Mouse (Mus musculus) T-helper 17 cell (primary cell): ENCODE data around the gene Ankrd23.

Source experiments
- in situ Hi-C, 2 experiments: fragments of 300-600 bp; cut with MboI, MseI; formaldehyde crosslinking; loops; 1 replicate in 1 of 2; 2 replicates in 1 of 2; pipeline ENCODE4 v1.15.1; 2025; ENCODE audit warnings: high pct_unique_total_duplicates in 2 of 2

Gene Ankrd23

DNA sequence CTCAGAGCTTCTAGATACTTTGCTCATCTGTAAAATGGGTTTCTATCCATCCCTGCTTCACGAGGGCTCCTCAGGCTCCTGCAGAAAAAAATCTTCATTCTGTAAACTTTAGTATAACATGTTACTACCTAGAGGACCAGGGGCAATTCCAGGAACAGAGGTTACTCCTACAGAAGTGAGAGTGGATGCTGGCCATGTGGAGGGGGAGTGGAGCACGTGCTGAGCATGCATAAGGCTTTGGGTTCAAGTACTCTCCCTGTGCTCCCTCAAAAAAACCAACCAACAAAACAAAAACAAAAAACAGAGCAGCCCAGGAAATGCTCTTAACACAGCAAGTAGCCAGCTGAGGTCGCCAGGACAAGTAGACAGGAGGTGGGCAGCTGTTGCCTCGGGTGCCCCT, 26.9 kb upstream of the Ankrd23 start:
- in situ Hi-C loops, result no loop called here

DNA sequence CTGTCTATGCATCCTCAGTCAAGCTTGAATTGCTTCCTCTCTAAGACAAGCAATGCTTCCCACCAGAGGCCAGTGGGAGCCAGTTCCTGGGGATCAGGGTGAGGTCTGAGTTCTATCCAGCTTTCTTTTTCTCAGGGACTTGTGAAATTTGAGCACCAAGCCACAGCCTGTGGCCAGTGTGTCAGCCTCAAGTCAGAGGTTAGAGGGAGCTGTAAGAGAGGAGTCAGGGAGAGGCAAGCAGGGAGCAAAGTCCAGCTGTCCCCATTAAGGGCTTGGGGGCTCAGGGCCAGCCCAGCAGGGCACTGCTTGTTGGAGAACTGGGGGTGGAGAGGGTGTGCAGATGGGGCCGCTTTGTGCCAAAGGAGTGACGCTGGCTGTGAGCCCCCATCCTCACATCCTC, 26.5 kb upstream of the Ankrd23 start:
- in situ Hi-C loops, result no loop called here

DNA sequence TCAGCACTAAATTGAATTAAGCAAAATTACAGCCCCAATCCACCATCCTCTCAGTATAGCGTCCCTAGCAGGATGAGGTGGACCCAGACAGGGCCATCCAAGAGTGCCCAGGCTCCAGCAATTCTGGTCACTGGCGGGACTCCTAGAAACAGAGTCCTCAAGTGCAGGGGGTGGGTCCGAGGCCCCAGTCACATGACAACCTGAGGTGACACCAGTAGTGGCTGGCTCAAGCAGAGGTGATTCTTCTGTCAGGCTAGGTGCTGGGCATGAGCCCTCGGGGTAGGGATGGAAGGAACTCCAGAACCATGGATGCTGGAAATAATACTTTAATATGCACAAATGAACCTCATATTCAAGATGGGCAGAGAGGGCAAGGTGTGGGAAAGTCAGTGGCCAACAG, 25.7 kb upstream of the Ankrd23 start:
- in situ Hi-C loops, result no loop called here

DNA sequence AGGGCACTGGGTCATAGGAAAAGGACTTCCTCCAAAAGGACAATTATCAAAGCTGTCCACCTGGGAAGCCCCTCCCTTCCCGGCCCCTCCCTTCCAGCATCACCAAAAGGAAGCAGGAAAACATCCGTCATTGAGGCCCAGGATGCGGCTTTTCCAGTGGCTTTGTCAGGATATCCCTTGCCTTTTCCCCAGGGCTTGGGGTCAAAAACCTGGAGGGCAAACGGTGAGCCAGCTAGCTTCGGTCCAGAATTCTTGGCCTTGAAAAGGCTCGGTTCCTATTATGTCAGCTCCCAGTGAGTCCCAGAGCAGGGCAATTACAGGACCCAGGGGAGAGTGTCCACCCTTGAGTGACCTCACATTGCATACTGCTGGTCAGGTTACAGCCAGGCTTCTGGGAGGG, 24.2 kb upstream of the Ankrd23 start:
- in situ Hi-C loops, result no loop called here

DNA sequence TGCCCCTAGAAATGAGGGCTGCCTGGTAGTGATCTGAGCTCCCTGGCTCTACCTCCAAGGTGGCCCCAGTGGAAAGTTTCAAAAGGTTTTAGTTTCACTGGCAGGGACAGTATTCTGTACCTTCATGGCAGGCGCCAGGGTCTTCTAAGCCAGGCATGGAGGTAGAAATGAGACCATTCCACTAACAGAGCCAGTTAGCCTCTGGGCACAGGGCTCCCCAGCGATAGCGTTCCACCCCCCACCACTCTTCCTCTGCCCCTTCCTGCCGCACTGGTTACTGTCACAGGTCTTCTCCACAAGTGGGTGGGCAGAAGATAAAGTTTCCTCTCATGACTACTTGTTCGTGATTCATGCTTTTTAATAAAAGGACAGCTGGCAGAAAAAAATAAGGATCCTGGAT, 23.2 kb upstream of the Ankrd23 start:
- in situ Hi-C loops, result no loop called here

DNA sequence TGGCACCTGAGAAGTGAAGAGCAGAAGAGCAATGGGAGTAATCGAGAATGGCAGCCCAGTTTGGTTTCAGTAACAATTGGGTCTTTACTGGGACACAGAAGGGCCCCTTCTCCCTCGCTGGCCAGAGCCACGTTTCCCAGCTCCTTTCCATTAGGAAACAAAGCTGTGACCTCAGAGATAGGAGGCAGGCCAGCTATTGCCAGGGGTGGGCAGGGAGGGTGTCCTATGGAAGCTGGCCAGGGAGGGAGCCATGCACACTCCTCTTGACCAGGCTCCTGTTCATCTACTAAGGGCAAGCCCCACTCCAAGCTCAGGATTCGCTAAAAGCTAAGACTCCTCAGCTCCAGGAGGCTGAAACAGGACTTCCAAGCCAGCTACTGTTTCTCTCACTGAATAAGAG, 22.6 kb upstream of the Ankrd23 start:
- in situ Hi-C loops, result no loop called here

DNA sequence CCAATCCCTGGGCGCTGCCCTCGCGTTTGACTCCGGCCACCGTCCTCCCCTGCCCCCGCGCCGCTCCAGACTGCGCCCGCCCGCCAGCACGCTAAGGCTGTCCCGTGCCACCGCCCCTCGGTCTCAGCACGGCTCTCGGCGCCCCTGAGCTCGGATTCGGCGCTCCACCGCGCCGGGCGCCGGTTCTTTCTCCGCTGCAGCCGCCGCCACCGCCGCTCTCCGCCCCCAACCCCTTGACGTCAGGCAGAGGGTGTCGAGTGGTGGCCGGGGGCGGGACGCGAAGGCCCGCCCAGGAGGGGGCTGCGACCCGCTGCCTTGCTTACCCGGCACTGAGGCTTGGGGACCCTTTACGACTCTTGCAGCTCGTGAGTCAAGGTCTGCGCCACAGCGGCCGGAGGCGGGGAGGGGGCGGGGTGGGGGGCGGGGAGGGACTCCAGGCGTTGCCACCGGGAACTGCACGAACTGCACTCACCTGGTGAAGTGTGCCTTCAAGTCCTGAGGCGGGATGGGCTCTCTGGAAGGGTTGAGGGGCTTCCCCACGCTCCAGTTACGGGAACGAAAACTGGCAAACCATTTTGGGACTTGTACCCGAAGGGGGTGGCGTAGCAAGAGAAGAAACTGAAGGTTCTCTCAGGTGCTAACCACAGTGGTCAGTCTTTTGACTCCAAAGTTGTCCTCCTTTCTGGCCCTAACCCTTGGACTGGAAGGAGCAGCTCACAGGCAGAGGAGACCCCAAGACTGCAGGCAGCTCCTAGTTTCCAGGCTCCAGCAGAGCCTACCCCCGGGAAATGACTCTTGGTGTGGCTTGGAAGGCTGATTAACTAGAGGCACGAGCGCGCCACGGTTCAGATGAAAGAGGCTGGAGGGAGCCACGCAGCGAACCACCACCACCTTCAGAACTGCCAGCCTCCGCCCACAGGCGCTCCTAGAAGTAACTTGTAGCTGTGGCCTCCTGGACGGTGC, 21.6 kb upstream of the Ankrd23 start, which contains the start of gene Sema4c:
Gene Sema4c, minus strand, starts transcription at position 319 of the 963 bp plus-strand sequence.
- in situ Hi-C loops, result no loop called here

DNA sequence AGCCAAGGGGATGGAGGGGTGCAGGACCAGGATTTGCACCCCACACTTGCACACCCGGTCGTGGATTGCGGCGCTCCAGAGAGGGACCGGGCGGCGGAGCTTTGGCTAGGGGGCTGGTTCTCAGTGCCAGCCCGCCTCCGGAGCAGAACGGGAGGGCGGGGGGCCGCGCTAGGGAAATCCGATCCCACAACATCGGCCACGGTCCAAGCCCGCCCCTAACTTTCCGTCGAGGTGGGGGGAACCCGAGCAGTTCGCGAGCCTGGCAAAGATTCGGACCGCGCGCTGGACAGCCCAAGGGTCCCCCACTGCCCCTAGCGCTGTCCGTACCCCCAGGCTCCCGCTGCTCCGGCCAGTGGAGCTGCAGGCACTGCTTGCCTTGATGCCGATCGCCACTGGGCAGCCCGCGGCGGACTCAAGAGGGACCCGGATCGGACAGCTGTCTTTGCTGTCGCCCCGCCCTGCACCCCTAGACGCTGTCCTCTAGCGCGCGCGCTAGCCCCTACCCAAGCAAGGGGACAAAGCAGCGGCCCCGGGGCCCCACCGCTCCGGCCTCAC, 20.9 kb upstream of the Ankrd23 start:
- in situ Hi-C loops, result no loop called here

DNA sequence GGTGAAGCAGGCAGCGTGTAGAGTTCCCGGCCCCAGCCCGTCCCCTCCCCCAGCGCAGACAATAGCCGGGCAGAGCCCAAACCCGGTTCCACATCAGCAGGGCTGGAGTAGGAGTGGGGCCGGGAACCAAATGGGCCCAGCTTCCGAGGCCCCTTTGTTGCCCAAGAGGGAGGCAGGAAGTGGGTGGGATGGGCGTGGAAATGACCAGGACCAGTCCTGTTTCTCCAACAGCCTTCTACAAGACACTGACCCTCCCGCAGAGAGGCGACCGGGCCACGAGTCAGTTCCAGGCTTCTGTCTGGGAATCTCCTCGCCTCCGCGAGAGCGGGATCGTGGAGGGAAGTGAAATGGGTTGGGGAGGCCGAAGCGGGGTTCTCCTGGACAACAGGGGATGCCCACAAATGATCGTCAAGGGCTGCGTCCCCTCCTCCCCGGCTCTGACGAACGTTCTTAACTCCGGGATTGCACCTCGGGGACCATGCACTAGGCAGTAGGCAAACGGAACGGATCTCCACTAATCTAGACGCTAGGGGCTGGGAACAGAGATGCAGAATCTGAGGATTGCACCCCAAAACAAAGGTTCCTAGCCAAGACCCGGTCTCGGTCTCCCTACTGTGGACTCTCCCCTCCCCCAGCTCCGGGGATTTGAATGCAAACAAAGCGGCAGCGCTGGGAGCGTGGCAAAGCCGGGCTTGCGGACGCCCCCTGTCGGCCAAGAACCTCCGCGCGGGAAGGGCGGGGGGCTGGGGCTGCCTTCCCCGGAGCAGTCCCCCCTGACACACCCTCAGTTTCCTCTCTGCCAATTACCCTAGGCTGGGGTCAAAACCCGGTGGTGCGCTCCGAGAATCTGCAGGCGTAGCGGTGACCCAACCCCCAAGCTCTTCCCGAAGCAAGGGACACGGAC, 20.1 kb upstream of the Ankrd23 start:
- in situ Hi-C loops, result no loop called here

DNA sequence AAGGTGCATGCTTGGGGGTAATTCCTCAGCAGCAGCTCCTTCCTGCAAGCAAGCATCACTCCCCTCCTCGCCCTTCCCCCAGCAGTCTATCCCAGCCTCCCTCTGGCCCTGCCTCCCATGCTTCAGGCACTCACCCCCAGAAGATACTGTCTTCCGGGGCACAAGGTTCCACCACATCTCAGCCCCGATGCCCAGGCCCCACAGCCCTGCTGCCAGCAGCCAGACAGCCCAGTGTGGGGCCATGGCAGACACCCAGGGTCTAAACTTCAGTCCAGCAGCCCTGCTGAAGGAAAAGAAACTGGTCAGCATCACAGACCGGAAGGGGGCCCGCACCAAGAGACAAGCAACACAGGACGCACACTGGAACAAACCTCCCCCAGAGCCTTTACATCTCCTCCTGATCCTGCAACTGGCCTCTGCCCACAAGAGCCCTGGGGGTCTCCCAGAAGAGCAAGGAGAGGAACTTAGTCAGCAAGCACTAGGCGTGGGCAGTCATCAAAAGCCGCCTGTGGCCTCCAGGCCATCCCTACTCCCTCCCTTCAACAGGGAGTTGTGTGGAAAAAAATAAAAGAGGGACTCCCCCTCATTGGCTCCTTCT, 19.2 kb upstream of the Ankrd23 start:
- in situ Hi-C loops, result no loop called here

DNA sequence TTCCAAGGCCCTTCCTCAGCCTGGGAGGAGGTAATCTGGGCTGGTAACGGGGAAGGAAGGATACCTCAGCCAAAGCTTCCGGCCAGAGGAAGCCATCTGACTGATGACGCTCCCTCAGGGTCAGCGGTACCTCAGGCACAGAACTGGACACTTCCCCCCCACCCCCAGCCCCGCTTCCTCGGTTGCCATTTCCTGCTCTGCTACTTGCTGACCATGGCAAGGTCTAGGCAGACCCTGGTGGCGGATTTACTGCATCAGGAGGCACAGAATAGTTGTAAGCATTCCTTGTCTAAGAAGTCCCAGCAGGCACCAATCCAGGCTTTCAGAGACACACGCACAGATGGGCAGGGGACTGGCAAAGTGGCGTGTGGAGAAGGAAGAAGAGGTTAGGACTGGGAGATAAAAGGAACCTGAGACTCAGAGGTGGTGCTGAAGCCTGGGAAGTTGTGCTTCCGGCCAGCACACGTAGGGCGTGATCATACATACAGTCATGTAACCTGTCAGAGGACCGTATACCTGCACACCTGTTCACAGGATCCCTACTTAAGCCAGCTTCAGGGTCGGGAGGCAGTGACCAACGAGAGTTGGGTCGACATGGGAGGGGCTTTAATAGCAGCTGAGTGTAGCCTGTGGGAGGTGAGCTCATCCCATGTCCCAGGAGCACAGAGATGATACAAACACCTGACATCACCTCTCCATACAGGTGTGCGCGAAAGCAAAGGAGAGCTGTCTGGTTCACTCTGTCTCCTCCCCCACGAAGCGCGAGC, 18.1 kb upstream of the Ankrd23 start:
- in situ Hi-C loops, result loop anchor here in 1 of 2 experiments (5.0 kb wide), 1 partner anchor 77 kb away; no protein-coding TSS in a partner anchor

DNA sequence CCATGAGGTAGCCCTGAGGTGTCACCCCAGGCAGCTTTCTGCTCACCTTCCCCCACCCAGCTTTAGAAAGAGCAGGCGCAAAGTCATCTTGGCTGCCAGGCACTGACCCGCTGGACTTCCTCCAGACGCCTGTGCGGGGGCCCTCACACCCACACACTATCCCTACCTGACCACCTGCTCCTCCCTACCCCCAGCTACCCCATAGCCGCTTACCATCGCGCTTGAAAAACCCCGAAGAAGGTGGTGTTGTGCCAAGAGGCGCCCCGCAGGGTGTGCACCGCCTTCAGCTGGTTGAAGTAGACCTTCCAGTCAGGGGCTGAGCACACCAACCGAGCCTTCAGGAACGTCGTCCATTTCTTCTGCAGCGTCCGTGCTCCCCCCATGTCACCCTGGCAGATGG, 15.8 kb upstream of the Ankrd23 start:
- in situ Hi-C loops, result loop anchor here in 1 of 2 experiments (5.0 kb wide), 1 partner anchor 80 kb away; no protein-coding TSS in a partner anchor

DNA sequence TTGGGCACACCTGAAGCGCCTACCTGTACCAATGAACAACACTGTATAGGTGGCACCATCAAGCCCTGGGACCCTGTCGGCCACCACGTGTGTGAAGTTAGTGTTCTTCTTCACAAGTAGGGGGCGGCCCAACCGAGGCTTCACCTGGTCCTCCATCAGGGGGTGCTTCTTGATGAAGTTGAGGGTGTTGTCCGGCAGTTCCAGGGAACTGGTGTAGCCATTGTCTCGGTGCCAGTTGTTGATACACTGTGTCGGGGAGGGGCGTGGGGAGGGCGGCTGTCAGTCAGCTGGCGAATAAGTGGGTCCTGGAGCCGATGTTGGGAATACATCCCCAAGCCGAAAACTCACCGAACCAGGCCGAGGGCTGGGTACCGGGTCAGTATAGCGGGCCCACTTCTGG, 15.2 kb upstream of the Ankrd23 start:
- in situ Hi-C loops, result loop anchor here in 1 of 2 experiments (5.0 kb wide), 1 partner anchor 80 kb away; no protein-coding TSS in a partner anchor

DNA sequence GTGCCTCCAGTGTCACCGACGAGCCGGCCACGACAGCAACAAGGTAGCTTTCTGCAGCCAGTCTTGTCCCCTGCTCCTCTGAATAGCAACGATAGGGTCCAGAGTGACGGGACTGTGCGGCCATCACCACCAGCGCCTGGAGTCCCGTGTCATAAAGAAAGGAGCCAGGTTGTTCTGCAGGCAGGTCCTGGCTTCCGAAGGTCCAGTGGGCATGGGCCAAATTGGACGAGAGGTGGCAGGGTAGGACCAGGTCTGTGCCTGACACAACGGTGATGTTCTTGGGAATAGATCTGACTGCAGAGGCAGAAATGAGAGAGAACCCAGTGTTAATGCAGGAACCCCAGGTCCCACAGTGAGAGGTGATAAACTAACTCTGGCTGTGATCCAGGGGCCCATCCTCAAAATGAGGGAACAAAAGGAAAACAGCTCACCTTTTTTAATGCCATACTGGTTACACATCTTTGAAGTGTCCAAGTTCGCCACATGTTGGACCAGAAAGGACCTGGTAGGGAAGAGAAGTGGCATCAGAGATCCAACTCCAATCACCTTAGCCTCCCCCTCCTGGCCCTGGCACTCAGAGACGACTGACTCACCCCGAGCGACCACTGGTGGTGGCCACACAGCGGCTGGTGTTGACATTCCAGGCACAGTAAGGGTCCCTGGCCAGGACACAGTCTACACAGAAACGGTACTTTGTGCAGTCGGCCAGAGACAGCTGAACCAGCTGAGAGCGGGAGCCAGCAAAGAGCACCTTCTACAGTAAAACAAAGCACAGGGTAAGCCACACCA, 13.6 kb upstream of the Ankrd23 start:
- in situ Hi-C loops, result loop anchor here in 1 of 2 experiments (5.0 kb wide), 1 partner anchor 82 kb away; no protein-coding TSS in a partner anchor

DNA sequence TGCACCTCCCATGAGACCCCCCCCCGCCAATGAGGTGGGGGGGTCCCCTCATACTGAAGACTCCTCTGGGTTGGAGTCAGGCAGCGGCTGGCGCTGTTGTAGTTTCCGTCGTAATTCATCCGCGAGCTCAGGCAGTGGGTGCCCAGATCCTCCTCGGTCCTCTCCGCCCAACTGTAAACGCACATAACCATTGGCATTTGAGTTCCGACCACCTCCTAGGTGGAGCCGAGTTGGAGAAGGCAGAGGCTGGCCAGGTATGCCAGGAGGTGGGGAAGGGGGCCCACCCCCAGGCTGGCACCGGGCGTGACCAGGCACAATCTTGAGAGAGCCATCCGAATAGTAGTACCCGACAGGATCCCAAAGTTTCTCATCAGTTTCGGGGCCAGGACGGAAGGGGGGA, 12.8 kb upstream of the Ankrd23 start:
- in situ Hi-C loops, result loop anchor here in 1 of 2 experiments (5.0 kb wide), 1 partner anchor 83 kb away; no protein-coding TSS in a partner anchor

DNA sequence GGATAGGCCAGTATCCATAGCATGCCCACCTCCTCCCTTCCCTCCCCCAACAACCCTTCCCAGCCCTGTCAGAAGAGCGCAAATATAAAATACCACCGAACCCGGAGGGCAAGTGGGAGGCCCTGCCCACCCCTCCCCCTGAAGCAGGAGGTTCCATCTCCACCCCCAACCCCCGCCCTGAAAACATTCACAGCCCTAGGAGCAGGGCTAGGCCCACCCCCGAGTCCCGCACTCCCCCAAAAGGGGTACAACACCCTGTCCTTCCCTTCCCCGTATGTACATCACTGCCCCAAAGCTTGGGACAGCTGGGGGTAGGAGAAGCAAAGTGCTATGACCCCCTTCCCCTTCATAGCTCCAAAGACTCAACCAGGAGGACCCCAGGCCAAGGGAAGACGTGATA, 12.1 kb upstream of the Ankrd23 start:
- in situ Hi-C loops, result loop anchor here in 1 of 2 experiments (5.0 kb wide), 1 partner anchor 84 kb away; no protein-coding TSS in a partner anchor

DNA sequence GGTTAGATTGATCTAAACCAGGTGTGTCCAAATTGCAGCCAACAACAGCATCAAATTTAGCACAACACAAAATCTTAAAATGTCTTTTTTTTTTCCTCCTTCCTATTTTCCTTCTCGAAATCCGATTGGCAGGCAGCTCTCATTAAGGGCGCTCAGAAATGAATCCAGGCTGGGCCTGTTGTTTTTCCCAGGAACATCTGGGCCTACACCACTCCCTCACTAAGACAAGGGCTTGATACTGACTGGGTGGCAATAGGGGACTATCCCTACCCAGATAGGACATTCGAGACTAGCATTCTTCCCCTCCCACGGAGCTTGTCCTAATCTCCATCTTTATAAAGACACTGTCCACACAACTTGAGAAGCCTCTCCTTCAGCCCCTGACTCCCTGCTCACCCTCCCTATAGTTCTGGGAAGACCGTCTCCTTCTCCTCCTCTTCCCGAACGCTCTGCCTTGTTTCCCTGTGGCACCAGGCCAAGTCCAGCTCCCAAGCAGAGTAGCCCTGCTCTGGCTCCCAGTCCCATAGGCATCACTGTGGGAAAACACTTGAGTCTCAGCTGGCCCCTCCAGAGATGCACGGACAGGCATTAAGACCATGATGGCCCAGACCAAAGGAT, 11.4 kb upstream of the Ankrd23 start:
- in situ Hi-C loops, result loop anchor here in 1 of 2 experiments (5.0 kb wide), 1 partner anchor 84 kb away; no protein-coding TSS in a partner anchor

DNA sequence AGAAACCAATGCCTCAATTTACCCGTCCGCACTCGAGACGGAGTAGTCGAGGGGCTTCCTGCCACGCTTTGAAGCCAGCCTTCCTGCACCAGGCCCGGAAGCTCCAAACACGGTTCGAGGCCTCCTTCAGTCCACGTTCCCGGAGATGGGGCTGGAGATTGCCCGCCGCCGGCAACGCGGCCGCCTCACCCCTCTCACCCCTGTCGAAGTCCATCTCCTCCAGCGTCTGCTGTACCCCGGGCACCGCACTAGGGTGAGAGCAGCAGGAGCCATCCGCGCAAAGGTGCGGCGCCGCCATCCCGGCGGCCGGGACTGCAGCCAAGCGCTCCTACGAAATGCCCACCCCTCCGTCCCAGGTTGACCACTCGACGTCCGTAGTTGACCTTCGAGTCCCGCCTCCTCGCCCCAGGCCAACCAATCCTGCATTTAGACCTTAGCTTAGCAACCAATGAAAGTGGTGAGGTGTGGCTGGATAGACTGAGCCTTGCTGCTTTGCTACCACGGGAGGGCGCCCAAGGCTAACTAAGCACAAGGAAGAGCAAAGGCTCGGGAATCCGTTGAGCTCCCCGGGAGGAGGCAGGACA, 10.3 kb upstream of the Ankrd23 start, which contains the start of gene Ankrd39:
Gene Ankrd39, minus strand, starts transcription at position 558 of the 584 bp plus-strand sequence.
- in situ Hi-C loops, result loop anchor here in 1 of 2 experiments (5.0 kb wide), 1 partner anchor 85 kb away; no protein-coding TSS in a partner anchor
